Mouse (Mus musculus): ENCODE data around the gene Fam19a1.

DNA sequence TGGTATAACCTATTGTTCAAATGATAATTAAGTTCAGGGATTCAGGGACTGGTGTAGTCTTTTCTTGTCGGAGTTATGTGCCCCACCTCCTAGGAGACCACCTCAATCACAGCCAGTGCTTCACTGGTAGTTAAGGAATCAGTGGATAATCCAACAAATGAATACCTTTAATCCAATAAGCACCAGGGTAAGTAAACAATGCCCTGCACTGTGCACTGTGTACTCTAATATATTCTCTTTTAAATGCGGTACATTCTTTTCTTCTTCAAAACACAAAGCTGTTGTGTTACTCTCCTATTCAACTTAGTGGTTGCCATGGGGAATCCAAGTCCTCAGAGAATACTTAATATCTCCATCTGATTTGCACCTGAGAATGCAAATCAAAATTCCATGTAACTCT, 260.3 kb downstream of the Fam19a1 start:
- TF ChIP-seq POLR2A (IDR thresholded peaks at IDR 0.05; ENCODE audit: insufficient read depth, low read length) (no peak), CTCF (IDR thresholded peaks at IDR 0.05; ENCODE audit: low read depth, low read length) (no peak)

Data from ES-Bruce4 (cell line).